Mouse (Mus musculus): ENCODE results near the gene Adamtsl1. TPM values are rescaled to one million over a fixed set of nuclear protein-coding genes. Genes with fewer than 3 reads are reported as not detected.

Adamtsl1 gene
- total RNA-seq, 2 experiments from 2014 or later: 3.8 to 4.9 TPM

DNA sequence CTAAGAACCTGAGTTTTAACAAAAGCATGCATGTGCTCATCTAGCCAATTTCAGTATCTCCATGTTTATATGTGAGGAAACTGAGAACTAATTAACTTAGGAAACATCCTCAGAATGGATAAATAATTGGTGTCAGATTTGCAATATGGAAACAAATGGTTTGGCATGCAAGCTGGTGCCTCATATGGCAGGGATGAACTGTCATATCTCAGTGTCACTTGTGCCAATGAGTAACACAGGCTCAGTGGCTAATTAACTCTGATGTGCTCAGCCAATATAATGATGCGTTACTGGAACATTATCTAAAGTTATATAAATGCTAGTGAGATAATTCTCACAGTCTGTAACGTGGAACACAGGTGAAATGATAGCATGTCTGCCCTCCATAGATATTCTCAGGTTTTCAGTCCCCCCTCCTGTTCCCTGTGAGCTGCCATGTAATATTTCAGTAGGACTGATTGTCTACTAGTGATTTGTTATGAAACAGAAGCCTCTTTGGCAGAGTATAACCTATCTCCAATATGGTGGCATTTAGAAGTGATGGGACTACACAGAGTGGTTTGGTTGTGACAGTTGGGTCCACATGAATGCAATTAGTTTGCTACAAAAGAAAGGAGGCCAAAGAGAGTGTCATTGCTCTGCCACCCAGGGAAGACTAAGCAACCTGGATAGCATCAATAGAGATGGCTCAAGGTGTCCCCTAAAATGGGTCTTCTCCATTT, 376.1 kb downstream of the Adamtsl1 start:
- no peak for DNase-seq
- intact Hi-C loops (cut with DNase I): no loop called here

- intact Hi-C loops (cut with DNase I): no loop called here
- no peak for DNase-seq
These were observed 387.3 kb downstream of the Adamtsl1 start for GRCm38 (mm10) chr4:85901316-85901715.

- no peak for DNase-seq
- intact Hi-C loops (cut with DNase I): no loop called here
These were observed 390.2 kb downstream of the Adamtsl1 start for GRCm38 (mm10) chr4:85904217-85904616.

- DNase-seq: peak in 1 of 2 experiments; percentile 21
- intact Hi-C loops (cut with DNase I): no loop called here
These were observed 402.1 kb downstream of the Adamtsl1 start for GRCm38 (mm10) chr4:85916034-85916433.

- no peak for DNase-seq
- intact Hi-C loops (cut with DNase I): no loop called here
These were observed 404.4 kb downstream of the Adamtsl1 start for GRCm38 (mm10) chr4:85918366-85918765.

- no peak for DNase-seq
- intact Hi-C loops (cut with DNase I): loop anchor here (5.0 kb wide), 1 partner anchor 627 kb away; no protein-coding TSS in a partner anchor
These were observed 406.5 kb downstream of the Adamtsl1 start for GRCm38 (mm10) chr4:85920474-85920873.

DNA sequence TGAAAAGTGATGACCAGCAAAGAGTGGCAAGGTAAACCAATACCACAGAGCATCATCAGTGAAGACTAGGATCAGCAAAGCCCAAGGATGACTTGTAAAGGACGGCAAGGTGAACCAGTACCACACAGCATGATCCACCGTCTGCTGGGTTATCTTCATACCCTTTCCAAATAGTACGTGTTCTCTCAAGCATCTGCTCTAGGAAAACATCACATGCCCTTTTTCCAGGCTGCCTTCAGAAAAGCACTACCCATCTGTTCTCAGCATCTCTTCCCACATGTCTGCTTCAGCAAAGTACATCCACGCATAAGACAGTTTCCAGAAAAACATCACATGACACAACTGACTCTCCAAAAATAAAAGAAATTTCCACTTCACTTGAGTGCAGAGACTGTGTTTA, 408.8 kb downstream of the Adamtsl1 start:
- no peak for DNase-seq
- intact Hi-C loops (cut with DNase I): loop anchor here (5.0 kb wide), 1 partner anchor 625 kb away; no protein-coding TSS in a partner anchor

DNA sequence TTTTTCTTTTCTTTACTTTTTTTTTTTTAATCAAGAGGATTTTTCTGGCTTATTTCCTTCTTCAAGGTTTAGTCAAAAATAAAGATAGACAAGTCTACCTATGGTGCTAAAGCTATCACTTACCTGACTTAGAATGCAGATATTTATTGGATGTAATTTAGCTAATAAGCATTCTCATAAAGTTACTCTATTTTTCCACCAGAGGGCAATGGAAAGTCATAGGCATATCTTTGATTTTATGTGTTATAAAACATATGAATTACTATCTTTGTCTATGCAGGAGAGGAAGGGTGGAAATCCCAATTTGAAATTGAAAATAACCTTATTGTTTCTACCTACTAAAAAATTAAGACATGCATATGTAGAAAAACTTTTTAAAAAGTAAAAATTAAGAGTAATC, 418.2 kb downstream of the Adamtsl1 start:
- intact Hi-C loops (cut with DNase I): loop anchor here (10.0 kb wide), 1 partner anchor 93 kb away; no protein-coding TSS in a partner anchor
- no peak for DNase-seq

DNA sequence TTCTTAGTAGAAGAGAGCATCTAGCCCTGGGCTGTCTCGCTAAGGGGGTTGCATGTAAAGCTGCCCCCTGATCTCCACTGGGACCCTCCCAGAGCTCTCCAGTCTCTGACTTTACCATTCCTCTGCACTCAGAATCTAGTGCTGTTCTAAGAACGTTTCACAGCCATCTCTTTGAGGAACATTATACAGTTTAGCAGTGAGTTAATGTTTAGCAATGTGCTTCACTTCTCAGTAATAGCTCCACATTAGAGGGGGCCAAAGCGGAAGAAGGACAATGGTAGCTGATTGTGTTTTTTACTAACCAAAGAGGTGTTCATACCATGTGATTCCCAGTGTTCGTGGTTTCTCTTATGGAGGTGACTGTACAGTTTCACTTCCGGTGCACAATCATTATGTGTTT, 425.5 kb downstream of the Adamtsl1 start:
- intact Hi-C loops (cut with DNase I): loop anchor here (10.0 kb wide), 1 partner anchor 85 kb away; no protein-coding TSS in a partner anchor
- no peak for DNase-seq

- DNase-seq: no peak
- intact Hi-C loops (cut with DNase I): no loop called here
These were observed 427.9 kb downstream of the Adamtsl1 start for GRCm38 (mm10) chr4:85941857-85942256.

GRCm38 (mm10) chr4:85953590-85953989, 439.6 kb downstream of the Adamtsl1 start:
- intact Hi-C loops (cut with DNase I): no loop called here
- no peak for DNase-seq

GRCm38 (mm10) chr4:85955387-85955786, 441.4 kb downstream of the Adamtsl1 start:
- DNase-seq: no peak
- intact Hi-C loops (cut with DNase I): no loop called here

- intact Hi-C loops (cut with DNase I): no loop called here
- no peak for DNase-seq
These were observed 443.3 kb downstream of the Adamtsl1 start for GRCm38 (mm10) chr4:85957266-85957665.

- DNase-seq: no peak
- intact Hi-C loops (cut with DNase I): no loop called here
These were observed 443.9 kb downstream of the Adamtsl1 start for GRCm38 (mm10) chr4:85957879-85958278.

DNA sequence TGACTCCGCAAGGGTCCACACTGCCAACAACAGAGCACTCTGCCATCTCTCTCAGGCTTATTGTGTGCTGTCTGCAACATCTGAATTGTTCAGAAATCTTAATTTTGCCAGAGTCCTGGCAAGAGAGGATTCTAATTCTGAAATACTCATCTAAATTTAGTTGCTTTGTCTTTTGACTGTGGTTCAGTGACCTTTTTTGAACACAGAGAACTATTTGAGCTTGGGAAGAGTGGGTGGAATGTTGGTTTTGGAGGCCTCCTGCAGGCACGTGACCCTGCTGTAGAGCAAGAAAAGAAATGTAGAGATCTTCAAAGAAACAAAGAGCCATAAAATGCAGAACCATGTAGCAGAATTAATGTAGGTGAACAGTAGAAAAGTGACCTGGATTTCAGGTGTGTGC, 445.0 kb downstream of the Adamtsl1 start:
- intact Hi-C loops (cut with DNase I): no loop called here
- DNase-seq: no peak

GRCm38 (mm10) chr4:85976188-85976587, 462.2 kb downstream of the Adamtsl1 start:
- intact Hi-C loops (cut with DNase I): no loop called here
- no peak for DNase-seq

DNA sequence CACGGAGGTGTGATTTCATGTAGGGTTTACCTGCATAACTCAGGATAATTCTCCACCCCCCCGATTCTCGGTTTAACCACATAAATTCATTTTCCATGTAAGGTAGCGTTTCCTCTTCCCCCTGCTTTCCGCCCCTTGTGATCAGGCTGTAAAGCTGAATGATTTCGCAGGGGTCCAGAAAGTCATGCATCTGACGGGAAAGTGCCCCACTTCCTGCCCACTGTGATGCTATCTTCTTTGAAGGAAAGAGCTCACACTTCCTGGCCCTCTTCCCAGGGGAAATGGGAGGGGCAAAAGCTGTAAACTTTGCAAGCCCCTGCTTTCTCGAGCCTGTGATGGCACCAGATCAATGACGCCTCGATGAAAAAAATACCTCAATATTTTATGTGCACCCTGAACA, 465.2 kb downstream of the Adamtsl1 start:
- no peak for DNase-seq
- intact Hi-C loops (cut with DNase I): no loop called here

DNA sequence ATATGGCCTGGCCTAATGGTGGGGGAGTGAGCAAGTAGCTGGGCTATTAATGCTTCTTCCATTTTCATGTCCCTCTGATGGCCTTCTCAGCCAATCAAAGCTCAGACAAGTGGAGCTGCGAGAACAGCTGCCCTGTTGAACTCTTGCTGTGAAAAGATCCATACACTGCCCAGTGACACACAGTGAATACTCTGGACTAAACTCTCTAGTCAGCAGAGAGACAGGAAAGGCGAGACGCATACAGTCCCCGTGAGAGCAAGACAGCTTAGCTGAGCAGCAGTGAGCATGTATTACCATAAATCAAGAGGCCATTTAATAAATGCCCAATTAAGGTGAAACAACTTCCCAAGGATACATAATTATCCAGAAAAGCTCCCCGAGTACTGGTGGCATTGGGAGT, 492.6 kb downstream of the Adamtsl1 start:
- intact Hi-C loops (cut with DNase I): no loop called here
- no peak for DNase-seq

DNA sequence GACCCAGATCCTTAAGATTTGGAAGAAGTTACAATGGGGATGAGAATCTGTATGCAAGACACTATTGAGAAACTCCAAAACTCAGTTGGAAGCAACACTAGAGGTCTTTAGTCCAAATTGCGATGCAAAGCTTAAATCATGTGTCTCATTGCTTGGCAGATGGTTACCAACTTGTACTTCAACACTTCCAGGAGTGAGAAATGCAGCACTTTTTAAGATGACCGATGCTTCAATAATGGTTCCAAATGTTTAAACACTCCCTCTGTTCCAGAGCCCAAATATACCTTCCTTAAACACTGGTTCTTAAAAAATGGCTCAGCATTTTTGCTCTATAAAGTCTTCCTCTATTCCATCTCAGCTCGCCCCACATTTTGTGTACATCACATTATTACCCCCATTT, 499.7 kb downstream of the Adamtsl1 start:
- no peak for DNase-seq
- intact Hi-C loops (cut with DNase I): no loop called here

DNA sequence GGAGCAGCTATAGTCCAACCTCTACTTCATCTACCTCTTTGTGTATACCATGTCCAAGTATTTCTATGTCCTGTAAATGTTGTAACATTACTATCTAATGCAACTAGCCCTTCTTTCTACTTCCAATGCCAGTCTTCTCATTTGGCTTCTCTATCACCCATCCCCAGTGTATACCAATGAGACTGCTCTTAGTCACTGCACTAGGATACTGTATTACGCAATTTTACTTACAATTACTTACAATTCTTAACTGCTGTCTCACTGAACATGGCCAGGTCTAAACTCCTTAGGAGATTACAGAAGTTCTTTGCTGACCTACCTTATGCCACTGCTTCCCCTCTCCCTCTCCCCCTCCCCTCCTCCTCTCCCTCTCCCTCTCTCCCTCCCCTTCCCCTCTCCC, 505.0 kb downstream of the Adamtsl1 start:
- DNase-seq: no peak
- intact Hi-C loops (cut with DNase I): no loop called here

DNA sequence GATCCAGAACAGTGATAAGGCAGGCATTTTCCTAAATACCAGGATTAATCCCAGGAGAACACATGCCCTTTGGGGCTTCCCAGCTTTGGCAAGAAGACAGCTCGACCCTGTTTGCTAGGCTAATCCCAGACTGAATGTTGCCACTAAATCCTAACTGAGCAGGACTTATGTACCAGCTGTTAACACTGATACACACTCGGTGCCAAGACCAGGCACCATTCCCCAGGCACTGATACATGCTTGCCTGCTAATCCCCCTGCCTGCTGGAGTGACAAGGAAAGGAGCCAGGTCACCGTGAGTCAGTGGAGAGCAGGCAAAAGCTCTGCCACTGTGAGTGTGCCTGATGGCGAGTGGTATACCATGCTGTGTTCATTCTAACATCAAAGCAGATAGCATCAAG, 505.6 kb downstream of the Adamtsl1 start:
- intact Hi-C loops (cut with DNase I): no loop called here
- DNase-seq: no peak

GRCm38 (mm10) chr4:86020372-86021090, 506.6 kb downstream of the Adamtsl1 start:
- intact Hi-C loops (cut with DNase I): loop anchor here (10.0 kb wide), 2 partner anchors 86 to 534 kb away; partner anchors contain the start of gene Saxo1
- DNase-seq: peak in 1 of 2 experiments; percentile 10

Measured in heart, postnatal 14 days (tissue).